Mouse (Mus musculus): ENCODE data around the gene Ppp4r2.

GRCm38 (mm10) chr6:100878546-100878945 is 45.1 kb downstream of the Ppp4r2 start:
- TF ChIP-seq EP300 (optimal IDR thresholded peaks at IDR 0.05) (no peak), CTCF (IDR thresholded peaks at IDR 0.05; ENCODE audit: low read depth) (no peak)
